Mouse (Mus musculus) bone marrow macrophage, adult 2 months (primary cell): ENCODE data around the gene Slc20a1.

ENCODE experiments used
- CTCF ChIP-seq: IDR thresholded peaks from 2 replicates; pipeline ENCODE4 v1.5.1; 2012; ENCODE audit warnings: low read depth, mild to moderate bottlenecking, low read length, moderate library complexity
- POLR2A ChIP-seq: IDR thresholded peaks from 2 replicates; pipeline ENCODE4 v1.6.1; 2012; ENCODE audit warnings: mild to moderate bottlenecking, low read depth, low read length, borderline replicate concordance

GRCm38 (mm10) chr2:129197197-129197596, 1.4 kb upstream of the Slc20a1 start:
- no peak for TF ChIP-seq CTCF
- TF ChIP-seq POLR2A, result no peak
